Mouse (Mus musculus) forebrain, embryonic 13.5 days (tissue): ENCODE results near the gene Hoxd3. TPM values are rescaled to one million over a fixed set of nuclear protein-coding genes. Genes with fewer than 3 reads are reported as not detected.

Experiments
- ATAC-seq: fragments of 200-750 bp; cut with Nextera tagmentation; 2 replicates; pipeline ENCODE4 v1.8.0; 2017
- H3K27ac ChIP-seq: fragments of 300-500 bp; sonication (generic); 2 replicates; pipeline ENCODE4 v1.5.1; 2015; ENCODE audit warnings: inconsistent platforms, mild to moderate bottlenecking, moderate library complexity
- H3K27me3 ChIP-seq: fragments of 300-500 bp; sonication (generic); 2 replicates; pipeline ENCODE4 v1.6.1; 2015; ENCODE audit warnings: mild to moderate bottlenecking, inconsistent platforms
- H3K36me3 ChIP-seq: fragments of 300-500 bp; sonication (generic); 2 replicates; pipeline ENCODE4 v1.6.1; 2015; ENCODE audit warnings: mild to moderate bottlenecking, inconsistent platforms; ENCODE audit not compliant: poor library complexity, severe bottlenecking
- H3K4me1 ChIP-seq: fragments of 300-500 bp; sonication (generic); 2 replicates; pipeline ENCODE4 v1.6.1; 2015; ENCODE audit warnings: inconsistent platforms
- H3K4me2 ChIP-seq: fragments of 300-500 bp; sonication (generic); 2 replicates; pipeline ENCODE4 v1.6.1; 2015; ENCODE audit warnings: inconsistent platforms, mild to moderate bottlenecking, moderate library complexity
- H3K4me3 ChIP-seq: fragments of 300-500 bp; sonication (generic); 2 replicates; pipeline ENCODE4 v1.5.1; 2015; ENCODE audit warnings: mild to moderate bottlenecking, inconsistent platforms
- H3K9ac ChIP-seq: fragments of 300-500 bp; sonication (generic); 2 replicates; pipeline ENCODE4 v1.6.1; 2015; ENCODE audit warnings: mild to moderate bottlenecking, inconsistent platforms
- H3K9me3 ChIP-seq: fragments of 300-500 bp; sonication (generic); replicated peaks from 2 replicates; pipeline ENCODE4 v1.6.1; 2016; ENCODE audit warnings: inconsistent platforms
- WGBS: fragments of 180-500 bp; shearing (Covaris S2); methylation state at CpG from one replicate; pipeline ENCODE4 v1.1.7; 2015; 5-methylcytosine and 5-hydroxymethylcytosine counted together
- polyA plus RNA-seq: library from polyadenylated mRNA; unstranded; fragments of >200 nt; fragmentation: Nextera tagmentation; extraction: Ambion mirVana; gene quantifications from 2 replicates; pipeline ENCODE4 v1.2.1, GENCODE M21; 2015

The Hoxd3 gene
- polyA plus RNA-seq, 1 experiment from 2014 or later, result not detected

- Histone ChIP-seq H3K36me3 (no peaks in the 10 kb centered on the region), H3K4me1 (peaks cover 12% of the 10 kb centered on the region), H3K9ac (no peak overlapping the region), H3K4me2 (peak overlapping the region; percentile 56), H3K27me3 (peaks cover 99% of the 10 kb centered on the region), H3K27ac (no peak overlapping the region), H3K4me3 (peak overlapping the region; percentile 33), H3K9me3 (no peaks in the 10 kb centered on the region)
- WGBS, result under 1% methylated on average over 81 of the region's 86 CpGs
- ATAC-seq, result peak; percentile 62; the same call in 1 of the 2 replicates
These were observed 13.3 kb upstream of the Hoxd3 start for GRCm38 (mm10) chr2:74698201-74699052.

- WGBS, result under 1% methylated on average over 17 of the region's 17 CpGs
- H3K9me3 ChIP-seq, result no peaks in the 10 kb centered on the region
- H3K4me1 ChIP-seq, result peaks cover 12% of the 10 kb centered on the region
- no peak overlapping the region for H3K9ac ChIP-seq
- H3K4me3 ChIP-seq, result no peak overlapping the region
- no peaks in the 10 kb centered on the region for H3K36me3 ChIP-seq
- no peak for ATAC-seq
- H3K27me3 ChIP-seq, result peaks cover 99% of the 10 kb centered on the region
- H3K27ac ChIP-seq, result no peak overlapping the region
- H3K4me2 ChIP-seq, result no peak overlapping the region
These were observed 12.7 kb upstream of the Hoxd3 start for GRCm38 (mm10) chr2:74699053-74699430.

- H3K9ac ChIP-seq, result no peak overlapping the region
- no peak for ATAC-seq
- WGBS, result 1% methylated on average over 23 of the region's 23 CpGs
These were observed 11.8 kb upstream of the Hoxd3 start for GRCm38 (mm10) chr2:74699664-74700545.

GRCm38 (mm10) chr2:74700546-74701112 is 11.1 kb upstream of the Hoxd3 start:
- Histone ChIP-seq H3K9me3 (no peaks in the 10 kb centered on the region), H3K27ac (no peak overlapping the region), H3K36me3 (no peaks in the 10 kb centered on the region), H3K9ac (no peak overlapping the region), H3K4me2 (no peak overlapping the region), H3K4me3 (no peak overlapping the region), H3K27me3 (peaks cover 99% of the 10 kb centered on the region), H3K4me1 (peaks cover 24% of the 10 kb centered on the region)
- ATAC-seq, result no peak
- under 1% methylated on average over 22 of the region's 22 CpGs for WGBS

More at GRCm38 (mm10) chr2:74699664-74700545, 11.8 kb upstream of the Hoxd3 start:
- Histone ChIP-seq H3K4me2 (no peak overlapping the region), H3K4me3 (no peak overlapping the region), H3K36me3 (no peaks in the 10 kb centered on the region), H3K27me3 (peaks cover 99% of the 10 kb centered on the region), H3K4me1 (peaks cover 16% of the 10 kb centered on the region), H3K27ac (no peak overlapping the region), H3K9me3 (no peaks in the 10 kb centered on the region)

GRCm38 (mm10) chr2:74701949-74702819 is 9.5 kb upstream of the Hoxd3 start:
- H3K4me2 ChIP-seq, result no peak overlapping the region
- no peak overlapping the region for H3K27ac ChIP-seq
- H3K4me1 ChIP-seq, result peaks cover 26% of the 10 kb centered on the region
- no peak overlapping the region for H3K4me3 ChIP-seq
- 11% methylated on average over 17 of the region's 17 CpGs for WGBS
- no peak for ATAC-seq
- H3K9ac ChIP-seq, result no peak overlapping the region
- H3K9me3 ChIP-seq, result no peaks in the 10 kb centered on the region
- H3K36me3 ChIP-seq, result no peaks in the 10 kb centered on the region
- peaks cover 98% of the 10 kb centered on the region for H3K27me3 ChIP-seq

- no peak overlapping the region for H3K9ac ChIP-seq
These were observed 8.9 kb upstream of the Hoxd3 start for GRCm38 (mm10) chr2:74702820-74703219.

GRCm38 (mm10) chr2:74703317-74703716 is 8.4 kb upstream of the Hoxd3 start:
- Histone ChIP-seq H3K4me1 (peaks cover 16% of the 10 kb centered on the region), H3K27ac (no peak overlapping the region), H3K9ac (no peak overlapping the region), H3K9me3 (no peaks in the 10 kb centered on the region), H3K4me3 (no peak overlapping the region), H3K36me3 (no peaks in the 10 kb centered on the region), H3K4me2 (no peak overlapping the region), H3K27me3 (peaks cover 98% of the 10 kb centered on the region)
- ATAC-seq, result no peak
- 2% methylated on average over 10 of the region's 10 CpGs for WGBS

More at GRCm38 (mm10) chr2:74702820-74703219, 8.9 kb upstream of the Hoxd3 start:
- Histone ChIP-seq H3K36me3 (no peaks in the 10 kb centered on the region), H3K4me1 (peaks cover 21% of the 10 kb centered on the region), H3K27ac (no peak overlapping the region), H3K27me3 (peaks cover 98% of the 10 kb centered on the region), H3K4me3 (no peak overlapping the region), H3K4me2 (no peak overlapping the region), H3K9me3 (no peaks in the 10 kb centered on the region)
- 9% methylated on average over 6 of the region's 6 CpGs for WGBS
- ATAC-seq, result no peak

- Histone ChIP-seq H3K4me3 (no peak overlapping the region), H3K4me2 (no peak overlapping the region), H3K36me3 (no peaks in the 10 kb centered on the region), H3K27me3 (peaks cover 98% of the 10 kb centered on the region), H3K27ac (no peak overlapping the region), H3K9ac (no peak overlapping the region), H3K9me3 (no peaks in the 10 kb centered on the region), H3K4me1 (peaks cover 14% of the 10 kb centered on the region)
- under 1% methylated on average over 26 of the region's 26 CpGs for WGBS
- ATAC-seq, result no peak
These were observed 7.9 kb upstream of the Hoxd3 start for GRCm38 (mm10) chr2:74703720-74704392.

GRCm38 (mm10) chr2:74704393-74704998 is 7.2 kb upstream of the Hoxd3 start, which contains the start of gene Hoxd8:
Gene Hoxd8, plus strand, starts transcription at chr2:74704615.
- WGBS, result under 1% methylated on average over 34 of the region's 52 CpGs
- 0 out of 2 replicates have a peak within 1 kb of the TSS, but pooled peaks have one; percentile 37 for H3K9ac ChIP-seq
- H3K27ac ChIP-seq, result no peak within 1 kb of the TSS
- H3K27me3 ChIP-seq, result peaks cover 98% of the 10 kb centered on the region
- H3K4me3 ChIP-seq, result peak within 1 kb of the TSS; percentile 35
- peak within 1 kb of the TSS; percentile 60 for H3K4me2 ChIP-seq
- peaks cover 14% of the 10 kb centered on the region for H3K4me1 ChIP-seq
- H3K9me3 ChIP-seq, result no peaks in the 10 kb centered on the region
- no peaks in the 10 kb centered on the region for H3K36me3 ChIP-seq
- no peak for ATAC-seq

GRCm38 (mm10) chr2:74704999-74705466 is 6.7 kb upstream of the Hoxd3 start:
- peak overlapping the region; percentile 35 for H3K4me3 ChIP-seq
- no peaks in the 10 kb centered on the region for H3K9me3 ChIP-seq
- peaks cover 14% of the 10 kb centered on the region for H3K4me1 ChIP-seq
- 0 out of 2 replicates have a peak, but pooled peaks have one; percentile 24 for ATAC-seq
- no peaks in the 10 kb centered on the region for H3K36me3 ChIP-seq
- no peak overlapping the region for H3K27ac ChIP-seq
- peaks cover 98% of the 10 kb centered on the region for H3K27me3 ChIP-seq
- 0 out of 2 replicates have a peak overlapping the region, but pooled peaks have one; percentile 37 for H3K9ac ChIP-seq
- H3K4me2 ChIP-seq, result peak overlapping the region; percentile 60
- WGBS, result under 1% methylated on average over 27 of the region's 66 CpGs
